Mouse (Mus musculus) cerebellum, postnatal 25 days (tissue): ENCODE measurements around the gene Tardbp.

Source experiments
- DNase-seq, 2 experiments: peaks; one replicate each; pipeline ENCODE4 v3.0.0; 2021; ENCODE audit warnings: mixed read lengths in 2 of 2

The Tardbp gene

GRCm38 (mm10) chr4:148600316-148600715 lies 26.5 kb downstream of the Tardbp start:
- no peak for DNase-seq

GRCm38 (mm10) chr4:148598826-148599225 lies 28.0 kb downstream of the Tardbp start:
- DNase-seq = no peak

DNA sequence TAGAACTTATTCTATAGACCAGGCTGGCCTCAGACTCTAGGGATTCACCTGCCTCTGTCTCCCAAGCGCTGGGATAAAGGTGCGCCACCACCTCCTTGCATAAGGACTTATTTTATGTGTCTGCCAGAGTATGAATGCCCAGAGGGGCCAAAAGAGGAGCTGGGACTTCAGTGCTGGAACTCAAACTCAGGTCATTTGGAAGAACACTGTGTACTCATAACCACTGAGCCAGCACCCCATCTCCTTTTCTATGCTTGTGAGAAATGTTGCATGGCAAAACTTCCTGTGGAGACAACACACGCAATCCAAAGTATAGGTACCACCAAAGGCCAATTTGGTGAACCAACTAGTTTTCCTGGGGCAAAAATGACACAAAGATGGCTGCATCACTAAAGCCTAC lies 30.1 kb downstream of the Tardbp start:
- no peak for DNase-seq

GRCm38 (mm10) chr4:148595916-148596315 lies 30.9 kb downstream of the Tardbp start:
- no peak for DNase-seq

DNA sequence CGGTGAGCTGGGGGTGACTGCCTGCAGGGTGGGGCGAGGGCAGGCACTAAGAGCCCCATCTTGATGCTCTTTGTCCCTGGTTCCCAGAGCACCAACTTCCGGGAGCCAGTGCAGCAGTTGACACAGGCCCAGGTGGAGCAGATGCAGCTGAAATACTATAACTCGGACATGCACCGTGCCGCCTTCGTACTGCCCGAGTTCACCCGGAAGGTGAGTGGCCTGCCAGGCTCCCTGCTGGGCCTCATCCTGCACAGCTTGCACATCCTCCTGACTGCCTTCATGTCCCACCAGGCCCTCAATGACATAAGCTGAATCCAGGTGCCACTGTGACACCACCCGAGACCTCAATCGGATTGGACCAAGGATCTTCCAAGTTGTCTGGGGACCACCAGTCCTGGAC lies 32.8 kb downstream of the Tardbp start:
- DNase-seq = peak; percentile 52 to 65

- no peak for DNase-seq
These were observed 35.0 kb downstream of the Tardbp start for GRCm38 (mm10) chr4:148591637-148592380.

DNA sequence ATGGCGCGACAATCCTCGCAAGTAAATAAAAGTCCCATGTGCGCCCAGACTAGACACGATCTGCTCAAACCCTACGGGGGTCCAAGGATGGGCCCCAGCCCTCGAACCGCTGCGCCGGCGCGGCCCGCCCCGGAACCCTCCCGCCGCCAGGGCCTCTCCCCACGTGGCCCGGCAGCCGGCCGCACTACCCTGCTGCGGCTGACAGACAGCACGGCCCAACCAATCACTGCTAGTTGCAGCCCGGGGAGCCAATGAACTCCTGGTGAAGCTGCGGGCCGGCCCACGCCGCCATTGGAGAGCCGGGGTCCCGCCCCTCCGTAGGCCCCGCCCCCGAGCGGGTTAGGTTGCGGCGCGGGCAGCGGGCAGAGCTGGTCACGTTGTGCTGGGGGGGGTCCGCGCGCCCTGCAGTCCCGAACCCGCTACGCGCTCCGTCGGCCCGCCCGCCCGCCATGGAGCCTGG lies 35.6 kb downstream of the Tardbp start, which contains the start of gene Srm:
TSS of gene Srm (plus strand) at position 333 of the 460 bp plus-strand sequence.
- peak; percentile 97 to 99 for DNase-seq

DNA sequence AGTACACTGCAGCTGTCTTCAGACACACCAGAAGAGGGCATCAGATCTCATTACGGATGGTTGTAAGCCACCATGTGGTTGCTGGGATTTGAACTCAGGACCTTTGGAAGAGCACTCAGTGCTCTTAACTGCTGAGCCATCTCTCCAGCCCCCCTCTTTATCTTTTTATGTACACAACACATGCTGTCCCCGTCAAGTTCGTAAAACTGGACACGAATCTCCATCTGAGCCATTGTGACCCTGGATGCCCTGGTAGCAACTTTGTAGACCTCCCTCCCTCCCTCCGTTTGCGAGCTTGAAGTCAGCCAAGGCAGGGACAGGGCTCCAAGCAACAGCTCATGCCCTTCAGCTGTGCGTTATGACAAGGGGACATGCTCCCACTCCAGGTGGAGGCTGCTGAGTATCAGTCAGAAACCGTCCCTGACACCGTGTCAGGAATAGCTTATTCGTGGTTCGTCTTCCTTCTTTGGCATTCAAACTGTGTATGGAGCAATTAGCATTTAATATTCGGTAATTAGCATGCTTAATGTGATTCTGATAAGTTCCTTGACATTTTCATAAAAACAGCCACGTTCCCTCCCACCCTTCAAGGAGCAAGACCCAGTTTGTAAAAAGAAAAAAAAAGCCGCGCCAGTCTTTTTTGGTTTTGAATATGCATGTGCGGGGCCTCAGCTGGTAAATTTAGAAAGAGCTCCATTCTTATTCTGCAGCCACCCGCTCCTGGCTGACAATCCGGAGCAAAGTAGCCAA lies 36.2 kb downstream of the Tardbp start:
- peak; percentile 32 to 38 for DNase-seq

GRCm38 (mm10) chr4:148589565-148589964 lies 37.3 kb downstream of the Tardbp start:
- DNase-seq = no peak

DNA sequence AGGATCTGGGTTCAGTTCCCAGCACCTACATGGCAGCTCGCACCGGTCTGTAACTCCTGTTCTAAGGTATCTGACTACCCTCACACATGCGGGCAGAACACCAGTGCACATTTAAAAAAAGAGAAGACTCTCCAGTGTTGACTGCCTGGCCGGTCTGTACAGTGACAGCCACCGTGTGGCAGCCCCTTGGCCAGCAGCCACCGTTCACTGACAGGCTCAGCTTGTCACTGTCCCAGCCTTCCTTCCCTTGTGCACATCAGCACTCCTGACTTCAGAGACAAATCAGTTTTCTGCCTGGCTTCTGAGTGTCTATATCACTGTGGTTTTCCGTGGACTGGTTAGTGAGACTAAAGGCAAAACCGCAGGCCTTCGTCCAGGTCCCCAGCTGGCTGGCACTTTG lies 38.0 kb downstream of the Tardbp start:
- peak in 1 of 2 experiments; percentile 53 for DNase-seq

DNA sequence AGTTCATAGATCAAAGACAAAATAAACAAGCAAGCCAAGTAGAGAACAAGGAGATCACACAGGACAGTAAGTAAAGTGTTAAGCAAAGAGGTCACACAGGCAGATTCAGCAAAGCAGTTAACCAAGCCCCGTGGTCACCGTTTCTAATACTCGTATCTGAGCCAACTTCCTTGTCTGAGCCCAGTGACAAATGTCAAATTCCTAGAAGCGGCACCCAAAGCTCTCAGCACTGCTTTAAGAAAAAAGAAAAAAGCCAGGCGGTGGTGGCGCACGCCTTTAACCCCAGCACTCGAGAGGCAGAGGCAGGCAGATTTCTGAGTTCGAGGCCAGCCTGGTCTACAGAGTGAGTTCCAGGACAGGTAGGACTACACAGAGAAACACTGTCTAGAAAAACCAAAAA lies 40.2 kb downstream of the Tardbp start:
- DNase-seq = no peak

DNA sequence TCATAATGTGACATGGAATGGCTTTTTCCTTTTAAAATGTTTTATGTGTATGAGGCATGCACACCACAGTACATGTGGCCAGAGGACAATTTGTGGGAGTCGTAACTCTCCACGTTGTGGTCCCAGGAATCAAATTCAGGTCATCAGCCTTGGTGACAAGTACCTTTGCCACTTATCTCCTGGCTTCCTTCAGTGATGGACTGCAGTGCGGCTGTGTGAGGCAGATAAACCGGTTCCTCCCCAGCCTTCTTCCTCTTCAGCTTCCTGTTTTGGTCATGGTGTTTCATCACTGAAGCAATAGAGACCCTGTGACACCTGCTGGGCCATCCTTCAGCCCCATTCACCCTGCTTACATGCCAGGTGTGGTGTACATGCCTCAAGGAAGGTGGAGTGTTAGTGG lies 43.6 kb downstream of the Tardbp start:
- DNase-seq = no peak

DNA sequence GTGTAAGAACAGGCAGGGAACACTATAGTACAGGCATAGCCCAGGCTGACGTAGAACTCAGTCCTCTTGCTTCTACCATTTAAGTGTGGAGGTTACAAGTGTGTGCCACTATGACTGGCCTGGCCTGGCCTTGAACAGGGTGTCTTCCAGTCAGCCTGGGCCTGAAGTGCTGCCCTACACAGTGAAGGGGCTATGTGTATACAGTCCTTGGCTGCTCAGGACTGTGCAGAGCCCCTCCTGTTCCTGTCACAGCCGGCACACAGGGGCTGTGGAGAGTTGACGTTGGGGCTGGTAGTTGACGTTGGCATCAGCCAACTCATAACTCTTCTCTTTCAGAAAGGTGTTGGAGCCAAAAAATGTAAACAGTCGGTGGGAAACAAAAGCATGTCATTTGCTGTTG lies 45.4 kb downstream of the Tardbp start:
- DNase-seq = no peak

DNA sequence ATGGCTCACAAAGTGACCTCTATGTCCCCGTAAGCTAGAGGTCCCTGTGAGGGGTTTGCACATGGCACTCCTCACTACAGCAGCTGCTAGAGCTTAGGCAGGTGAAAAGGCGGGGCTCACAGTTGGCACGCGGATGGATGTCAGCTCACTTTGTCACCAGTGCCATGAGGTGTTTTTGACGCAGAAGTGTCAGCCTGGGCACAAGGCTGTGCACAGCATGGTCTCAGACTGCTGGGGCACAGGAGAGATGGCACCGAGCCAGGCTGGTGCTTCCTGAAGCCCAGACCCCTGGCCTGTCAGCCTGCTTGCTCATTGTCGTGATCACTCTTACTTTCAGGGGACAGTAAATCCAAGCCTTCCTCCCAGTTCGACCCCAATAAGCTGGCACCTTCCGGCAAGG lies 46.1 kb downstream of the Tardbp start:
- DNase-seq = peak; percentile 40 to 56

GRCm38 (mm10) chr4:148573222-148573621 lies 53.6 kb downstream of the Tardbp start:
- DNase-seq = no peak

DNA sequence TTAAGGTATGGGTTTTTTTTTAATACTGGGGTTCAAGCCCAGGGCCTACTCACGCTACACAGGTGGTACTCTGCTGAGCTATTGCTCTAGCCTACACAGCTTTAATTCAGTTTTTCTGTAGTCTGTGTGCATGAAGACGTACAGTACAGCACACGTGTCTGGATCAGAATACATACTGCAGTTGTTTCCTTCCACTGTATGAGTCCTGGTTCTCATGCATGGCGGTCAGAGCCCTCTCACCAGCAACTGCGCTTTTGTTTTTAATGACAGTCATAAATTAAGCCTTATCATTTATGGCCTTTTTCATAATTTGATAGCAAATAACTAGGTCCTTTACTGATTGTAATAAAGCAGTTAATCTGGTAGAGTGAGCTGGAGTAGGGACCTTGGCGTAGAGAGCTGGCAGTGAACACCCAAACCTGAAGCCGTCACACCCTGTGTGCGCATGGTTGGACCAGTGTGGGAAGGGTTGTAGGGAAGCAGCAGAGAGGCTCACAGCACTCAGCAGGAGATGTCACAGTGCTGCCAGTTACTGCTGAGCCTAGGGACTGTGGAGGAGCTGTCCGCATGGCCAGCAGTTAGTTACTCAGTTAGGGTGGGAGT lies 56.0 kb downstream of the Tardbp start:
- DNase-seq = no peak

GRCm38 (mm10) chr4:148570138-148570537 lies 56.7 kb downstream of the Tardbp start:
- DNase-seq = no peak

DNA sequence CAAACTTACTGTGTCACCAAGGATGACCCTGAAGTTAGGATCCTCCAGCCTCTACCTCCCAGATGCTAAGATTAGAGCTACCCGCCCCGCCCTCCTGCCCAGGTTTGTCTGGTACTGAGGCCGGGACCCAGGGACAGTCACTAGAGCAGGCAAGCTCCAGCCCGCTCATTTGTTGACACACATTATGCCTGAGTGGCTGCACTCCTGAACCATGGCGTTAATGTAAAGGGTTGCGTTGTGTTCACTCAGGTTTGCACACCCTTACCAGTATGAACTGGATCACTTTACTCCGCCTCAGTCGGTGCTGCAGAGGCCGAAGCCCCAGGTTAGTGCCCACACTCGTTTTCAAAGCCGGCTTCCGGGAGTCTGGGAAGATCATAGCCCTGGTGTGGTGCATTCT lies 63.2 kb downstream of the Tardbp start:
- DNase-seq = no peak

GRCm38 (mm10) chr4:148562676-148563075 lies 64.1 kb downstream of the Tardbp start:
- no peak for DNase-seq
